Mouse (Mus musculus) splenic B cell, adult 2 months (primary cell): ENCODE results near the gene Mep1a.

Experiments
- DNase-seq: peaks from one replicate; pipeline ENCODE4 v3.0.0-alpha.2; 2011; ENCODE audit warnings: low read depth, low spot score
- H3K27me3 ChIP-seq: 2 replicates; pipeline ENCODE4 v1.6.1; 2012; ENCODE audit warnings: mild to moderate bottlenecking, low read length, moderate library complexity, mixed read lengths; ENCODE audit not compliant: control insufficient read depth, poor library complexity, insufficient read depth, severe bottlenecking
- H3K36me3 ChIP-seq: 2 replicates; pipeline ENCODE4 v1.6.1; 2012; ENCODE audit warnings: mild to moderate bottlenecking, low read length, moderate library complexity, mixed read lengths; ENCODE audit not compliant: control insufficient read depth, poor library complexity, insufficient read depth, severe bottlenecking

Gene Mep1a

DNA sequence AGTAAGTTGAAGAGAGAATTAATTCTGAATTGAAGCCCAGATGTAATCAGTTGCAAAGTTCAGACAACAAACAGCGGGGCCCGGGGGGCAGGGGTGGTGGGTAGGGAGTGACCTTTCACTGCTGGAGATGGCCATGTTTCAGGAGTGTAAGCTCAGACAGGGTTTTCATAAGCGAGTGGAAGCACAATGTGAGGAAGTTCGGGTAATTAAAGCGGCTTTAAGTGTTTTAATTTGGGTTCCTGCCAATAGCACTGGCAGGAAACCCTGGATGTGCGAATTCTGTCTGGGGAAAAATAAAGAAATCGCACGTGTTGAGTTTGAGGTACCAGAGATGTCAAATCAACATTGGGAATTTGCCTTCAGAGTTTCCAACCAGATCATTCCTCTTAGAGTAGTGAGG lies 68.1 kb downstream of the Mep1a start:
- H3K27me3 ChIP-seq = no peaks in the 10 kb centered on the region
- H3K36me3 ChIP-seq = no peaks in the 10 kb centered on the region
- no peak for DNase-seq

DNA sequence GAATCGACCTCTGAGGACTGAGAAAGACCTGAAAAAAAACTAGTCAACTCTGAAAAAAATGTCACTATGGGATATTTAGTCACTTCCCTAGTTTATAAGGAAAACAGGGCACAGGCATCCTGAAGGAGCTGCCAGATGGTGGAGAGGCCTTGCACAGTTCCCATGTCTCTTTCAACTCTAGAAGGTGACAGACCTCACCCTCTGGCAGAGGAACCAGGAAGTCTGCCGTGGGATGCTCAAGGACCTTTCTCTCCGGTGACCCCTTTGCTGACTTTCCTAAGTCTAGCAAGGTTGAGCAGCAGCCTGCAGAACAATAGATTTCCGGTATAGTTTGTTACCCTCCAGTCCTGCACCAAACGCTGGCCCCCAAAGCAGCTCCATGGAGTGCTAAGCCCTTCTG lies 70.9 kb downstream of the Mep1a start:
- no peaks in the 10 kb centered on the region for H3K36me3 ChIP-seq
- no peaks in the 10 kb centered on the region for H3K27me3 ChIP-seq
- DNase-seq = no peak
